18 mouse cellular contexts compared by ENCODE assay signal in genomic region chr17:47908079-47908478, GRCm38 (mm10). TPM values are rescaled to one million over a fixed set of nuclear protein-coding genes. Genes with fewer than 3 reads are reported as not detected.
DNase-seq lines count a peak whose midpoint lies in the region; ATAC-seq and TF ChIP-seq lines count a peak whose summit lies in the region.
"Had no signal": no experiment of that assay in that cellular context is flagged by ENCODE, and none has a peak within 500 bp of the region (broad histone marks: within the 10 kb centered on the region; RNA-seq: fewer than 3 reads in every experiment).

No protein-coding gene starts in this region.

- no peaks in the 10 kb centered on the region for H3K27me3 ChIP-seq in intestine, embryonic 15.5 days (replicated peaks)
- H3K27me3 ChIP-seq in intestine, postnatal 0 days (replicated peaks; ENCODE audit: control insufficient read depth, insufficient read depth, low read length): no peaks in the 10 kb centered on the region
- peaks cover 57% of the 10 kb centered on the region for H3K27me3 ChIP-seq in E14TG2a.4 (ENCODE audit: insufficient read depth, low read length)
- peaks cover 14% of the 10 kb centered on the region; the same call in 1 of the 2 replicates for H3K27me3 ChIP-seq in embryonic facial prominence, embryonic 10.5 days (replicated peaks; ENCODE audit: low read depth, poor library complexity, severe bottlenecking)
- H3K27me3 ChIP-seq in forebrain, embryonic 15.5 days: peaks cover 23% of the 10 kb centered on the region; the same call in 1 of the 2 replicates
- H3K27me3 ChIP-seq in liver, embryonic 11.5 days (replicated peaks; ENCODE audit: control insufficient read depth, insufficient read depth, low read length): no peaks in the 10 kb centered on the region
- H3K27me3 ChIP-seq: limb, embryonic 13.5 days had no signal

- no peak overlapping the region for H3K9ac ChIP-seq in intestine, embryonic 15.5 days
- H3K9ac ChIP-seq in intestine, postnatal 0 days (ENCODE audit: low read depth, low read length): no peak overlapping the region
- peak overlapping the region; percentile 18; the same call in 1 of the 2 replicates for H3K9ac ChIP-seq in forebrain, embryonic 15.5 days (replicated peaks)
- H3K9ac ChIP-seq in liver, embryonic 11.5 days (ENCODE audit: low read depth, low read length): no peak overlapping the region
- H3K9ac ChIP-seq: neural tube, embryonic 13.5 days had no signal

- H3K9me3 ChIP-seq in intestine, embryonic 15.5 days: no peaks in the 10 kb centered on the region
- H3K9me3 ChIP-seq in intestine, postnatal 0 days (ENCODE audit: control insufficient read depth): no peaks in the 10 kb centered on the region
- H3K9me3 ChIP-seq in E14TG2a.4 (ENCODE audit: low read length): no peaks in the 10 kb centered on the region
- H3K9me3 ChIP-seq in embryonic facial prominence, embryonic 10.5 days: no peaks in the 10 kb centered on the region
- H3K9me3 ChIP-seq in forebrain, embryonic 15.5 days: no peaks in the 10 kb centered on the region
- no peaks in the 10 kb centered on the region for H3K9me3 ChIP-seq in liver, embryonic 11.5 days (ENCODE audit: control insufficient read depth, low read length)
- H3K9me3 ChIP-seq: limb, embryonic 13.5 days; neural tube, embryonic 13.5 days had no signal

- peak overlapping the region; percentile 11; the same call in 1 of the 2 replicates for H3K27ac ChIP-seq in intestine, embryonic 15.5 days
- no peak overlapping the region for H3K27ac ChIP-seq in intestine, postnatal 0 days (ENCODE audit: low read depth, low read length)
- peak overlapping the region; percentile 12; the same call in 1 of the 2 replicates for H3K27ac ChIP-seq in embryonic facial prominence, embryonic 10.5 days (replicated peaks)
- peak overlapping the region; percentile 51 for H3K27ac ChIP-seq in forebrain, embryonic 15.5 days (replicated peaks)
- no peak overlapping the region for H3K27ac ChIP-seq in liver, embryonic 11.5 days (ENCODE audit: low read depth, low read length)
- H3K27ac ChIP-seq: kidney, postnatal 0 days; layer of hippocampus, adult 2 months; left cerebral cortex, adult 2 months; limb, embryonic 13.5 days; neural tube, embryonic 13.5 days had no signal

- TF ChIP-seq CTCF in intestine, postnatal 0 days (IDR thresholded peaks at IDR 0.05; ENCODE audit: low read depth): no peak
- no peak for TF ChIP-seq CTCF in E14TG2a.4 (conservative IDR thresholded peaks at IDR 0.05; ENCODE audit: low read length)

- H3K4me3 ChIP-seq in intestine, embryonic 15.5 days (replicated peaks): no peak overlapping the region
- H3K4me3 ChIP-seq in intestine, postnatal 0 days (ENCODE audit: low read depth, low read length): no peak overlapping the region
- peak overlapping the region; percentile 51; the same call in 1 of the 2 replicates for H3K4me3 ChIP-seq in E14TG2a.4 (replicated peaks; ENCODE audit: low read length)
- H3K4me3 ChIP-seq in embryonic facial prominence, embryonic 10.5 days: peak overlapping the region; percentile 4; the same call in 1 of the 2 replicates
- no peak overlapping the region for H3K4me3 ChIP-seq in forebrain, embryonic 15.5 days
- no peak overlapping the region for H3K4me3 ChIP-seq in liver, embryonic 11.5 days (ENCODE audit: low read depth, low read length)
- H3K4me3 ChIP-seq: layer of hippocampus, adult 2 months; left cerebral cortex, adult 2 months; limb, embryonic 13.5 days; neural tube, embryonic 13.5 days had no signal

- DNase-seq in embryonic facial prominence, embryonic 10.5 days (ENCODE audit: low spot score): no peak
- no peak for DNase-seq in ovary, postnatal 10 days (ENCODE audit: low spot score)
- no peak for DNase-seq in adrenal gland, adult 8-10 months
- DNase-seq in liver, embryonic 11.5 days (ENCODE audit: low spot score): no peak
- DNase-seq: adrenal gland, adult 2 months; cerebellum, adult 18-20 months; heart, postnatal 10 days; lung, adult 2 months; right cerebral cortex, postnatal 4 days had no signal

- 90% methylated on average over 2 of the region's 2 CpGs for WGBS in intestine, embryonic 15.5 days
- 95% methylated on average over 2 of the region's 2 CpGs for WGBS in intestine, postnatal 0 days
- 88% methylated on average over 2 of the region's 2 CpGs for WGBS in embryonic facial prominence, embryonic 10.5 days
- 70% methylated on average over 2 of the region's 2 CpGs for WGBS in forebrain, embryonic 15.5 days
- 91% methylated on average over 2 of the region's 2 CpGs for WGBS in liver, embryonic 11.5 days

- no peak for ATAC-seq in intestine, embryonic 15.5 days
- no peak for ATAC-seq in intestine, postnatal 0 days
- ATAC-seq in forebrain, embryonic 15.5 days (replicated peaks): no peak
- ATAC-seq in liver, embryonic 11.5 days (replicated peaks; ENCODE audit: low FRiP score): no peak

- H3K4me2 ChIP-seq in intestine, embryonic 15.5 days (replicated peaks): 0 out of 2 replicates have a peak overlapping the region, but pooled peaks have one; percentile 12
- H3K4me2 ChIP-seq in intestine, postnatal 0 days (replicated peaks; ENCODE audit: low read depth): no peak overlapping the region
- no peak overlapping the region for H3K4me2 ChIP-seq in forebrain, embryonic 15.5 days (replicated peaks)
- no peak overlapping the region for H3K4me2 ChIP-seq in liver, embryonic 11.5 days
- H3K4me2 ChIP-seq: neural tube, embryonic 13.5 days had no signal

- peaks cover 2% of the 10 kb centered on the region; the same call in 1 of the 2 replicates for H3K36me3 ChIP-seq in intestine, embryonic 15.5 days
- H3K36me3 ChIP-seq in intestine, postnatal 0 days (ENCODE audit: control insufficient read depth, insufficient read depth): peaks cover 10% of the 10 kb centered on the region
- peaks cover 35% of the 10 kb centered on the region for H3K36me3 ChIP-seq in E14TG2a.4 (ENCODE audit: insufficient read depth, low read length)
- peaks cover 56% of the 10 kb centered on the region for H3K36me3 ChIP-seq in embryonic facial prominence, embryonic 10.5 days (replicated peaks)
- H3K36me3 ChIP-seq in forebrain, embryonic 15.5 days: peaks cover 4% of the 10 kb centered on the region; the same call in 1 of the 2 replicates
- H3K36me3 ChIP-seq in liver, embryonic 11.5 days (ENCODE audit: control insufficient read depth, insufficient read depth, low read length): peaks cover 2% of the 10 kb centered on the region; the same call in 1 of the 2 replicates

- H3K4me1 ChIP-seq in intestine, embryonic 15.5 days (replicated peaks): peaks cover 60% of the 10 kb centered on the region
- H3K4me1 ChIP-seq in intestine, postnatal 0 days (replicated peaks; ENCODE audit: control insufficient read depth, insufficient read depth, low read length): no peaks in the 10 kb centered on the region
- H3K4me1 ChIP-seq in E14TG2a.4 (replicated peaks; ENCODE audit: low read depth, low read length): peaks cover 90% of the 10 kb centered on the region
- peaks cover 84% of the 10 kb centered on the region for H3K4me1 ChIP-seq in embryonic facial prominence, embryonic 10.5 days
- peaks cover 62% of the 10 kb centered on the region for H3K4me1 ChIP-seq in forebrain, embryonic 15.5 days
- H3K4me1 ChIP-seq in liver, embryonic 11.5 days (replicated peaks; ENCODE audit: control insufficient read depth, insufficient read depth, low read length): peaks cover 36% of the 10 kb centered on the region

RNA-seq across cellular contexts. Expression of gene Foxp4, which starts 16.4 kb away (rescaled TPM):
- 22.3 and 24.9 TPM in 2 replicates for polyA plus RNA-seq in intestine, embryonic 15.5 days (2015; fragmentation: Nextera tagmentation; extraction: Ambion mirVana)
- 12.9 and 13.3 TPM in 2 replicates for polyA plus RNA-seq in intestine, postnatal 0 days (2015; fragmentation: Nextera tagmentation; extraction: Ambion mirVana)
- 26.9 and 28.1 TPM in 2 replicates for polyA plus RNA-seq in embryonic facial prominence, embryonic 10.5 days (2016; fragmentation: Nextera tagmentation; extraction: Ambion mirVana)
- 33.2 and 37.3 TPM in 2 replicates for polyA plus RNA-seq in forebrain, embryonic 15.5 days (2015; fragmentation: Nextera tagmentation; extraction: Ambion mirVana)
- 10 to 100 TPM; 21.5 to 39.2 (median 31.0) TPM for total RNA-seq in adrenal gland, adult 8-10 months (2022)
- 21.3 and 21.6 TPM in 2 replicates for polyA plus RNA-seq in liver, embryonic 11.5 days (2014; fragmentation: Nextera tagmentation; extraction: Ambion mirVana)

Comparison
In these comparisons a context has a peak if more than half of its experiments do, and no peak if none do; other contexts are left out.
1. H3K27ac ChIP-seq: peak in intestine, embryonic 15.5 days (single experiment), embryonic facial prominence, embryonic 10.5 days (single experiment) and forebrain, embryonic 15.5 days (single experiment); none in intestine, postnatal 0 days (single experiment) and liver, embryonic 11.5 days (single experiment).
2. H3K4me3 ChIP-seq: peak in E14TG2a.4 (single experiment) and embryonic facial prominence, embryonic 10.5 days (single experiment); none in intestine, embryonic 15.5 days (single experiment), intestine, postnatal 0 days (single experiment), forebrain, embryonic 15.5 days (single experiment) and liver, embryonic 11.5 days (single experiment).